Mouse (Mus musculus): Measurements from ENCODE around the gene Nxpe4.

Nxpe4 gene

GRCm38 (mm10) chr9:48240431-48240830 lies 78.6 kb downstream of the Nxpe4 start:
- in situ Hi-C loops (cut with MboI, MseI) = no loop called here

- in situ Hi-C loops (cut with MboI, MseI) = no loop called here
Observed at GRCm38 (mm10) chr9:48241791-48242190, 80.0 kb downstream of the Nxpe4 start.

GRCm38 (mm10) chr9:48242756-48243155 lies 80.9 kb downstream of the Nxpe4 start:
- in situ Hi-C loops (cut with MboI, MseI) = no loop called here

DNA sequence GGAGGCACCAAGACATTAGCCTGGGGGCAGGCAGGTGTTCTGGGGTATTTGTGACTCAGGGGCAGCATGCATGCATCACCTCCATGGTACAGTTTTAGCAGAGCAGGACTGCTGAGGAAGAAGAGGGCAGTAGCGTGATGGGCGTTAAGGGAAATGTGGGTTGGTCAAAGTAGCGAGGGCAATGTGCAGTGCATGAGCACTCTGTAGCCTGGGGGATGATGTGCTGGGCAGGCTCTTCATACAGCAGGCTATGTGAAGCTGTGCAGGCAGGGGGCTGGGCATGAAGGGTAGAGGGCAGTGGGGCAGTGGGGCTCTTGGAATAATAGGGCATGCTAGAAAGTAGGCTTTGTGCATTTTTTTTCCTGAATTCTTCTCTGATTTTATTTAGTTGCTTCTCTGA lies 82.4 kb downstream of the Nxpe4 start:
- in situ Hi-C loops (cut with MboI, MseI) = no loop called here

DNA sequence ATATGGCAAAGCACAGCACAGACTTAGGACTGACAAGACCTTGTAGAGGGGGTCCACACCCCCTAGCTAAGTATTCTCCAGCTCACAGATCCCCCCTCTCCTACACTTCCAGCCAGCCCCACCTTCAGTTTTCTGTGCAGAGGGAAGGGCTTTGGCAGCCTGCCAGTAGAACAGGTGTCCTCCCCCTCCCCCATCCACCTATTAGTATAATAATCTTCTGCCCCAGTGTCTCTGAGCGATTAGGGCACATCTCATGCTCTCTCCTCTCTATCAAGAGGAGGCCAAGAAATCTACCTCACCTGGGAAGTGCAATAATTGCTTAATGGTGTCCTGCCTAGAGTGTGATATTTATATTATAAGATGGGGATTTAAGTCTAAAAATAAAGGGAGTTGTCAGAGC lies 83.7 kb downstream of the Nxpe4 start:
- in situ Hi-C loops (cut with MboI, MseI) = no loop called here

DNA sequence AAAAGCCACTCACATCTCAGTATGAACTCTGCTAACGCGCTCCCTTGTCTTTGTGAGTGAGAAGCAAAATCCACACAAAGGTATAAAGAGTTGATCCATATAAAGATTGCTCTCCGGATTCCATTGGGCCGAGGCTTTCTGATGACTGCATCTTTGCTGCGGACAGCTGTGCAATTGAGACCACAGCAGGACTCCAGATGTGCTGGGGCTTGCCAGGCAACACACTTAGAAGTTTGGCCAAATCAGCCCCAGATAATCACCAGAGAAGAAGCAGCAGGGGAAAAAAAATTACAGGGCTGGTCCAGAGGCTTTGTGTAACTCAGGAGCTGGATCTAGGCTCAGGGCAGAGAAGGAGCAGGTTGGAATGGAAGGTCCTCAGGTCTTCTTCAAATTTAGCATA lies 85.5 kb downstream of the Nxpe4 start:
- in situ Hi-C loops (cut with MboI, MseI) = no loop called here

DNA sequence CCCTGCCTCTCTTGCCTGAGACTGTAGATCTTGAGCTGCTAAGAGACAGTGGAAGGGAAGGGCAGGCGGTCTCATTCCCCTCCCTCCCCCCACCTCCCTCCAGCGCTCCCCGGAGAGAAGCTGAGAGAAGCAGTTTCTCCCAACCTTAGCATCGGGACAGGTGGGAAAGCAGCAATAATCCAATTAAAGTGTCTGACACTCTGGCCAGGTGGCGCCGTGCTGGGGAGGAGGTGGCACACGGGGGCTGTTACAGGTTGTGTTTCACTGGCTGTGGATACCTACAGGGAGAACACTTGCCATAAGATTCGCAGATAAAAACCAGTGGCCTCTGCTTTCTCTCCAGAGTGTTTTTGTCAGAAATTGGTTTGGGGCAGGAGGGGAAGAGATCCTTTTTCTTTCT lies 90.4 kb downstream of the Nxpe4 start:
- in situ Hi-C loops (cut with MboI, MseI) = loop anchor here (10.0 kb wide), 1 partner anchor 343 kb away; no protein-coding TSS in a partner anchor

- in situ Hi-C loops (cut with MboI, MseI) = loop anchor here (10.0 kb wide), 1 partner anchor 338 kb away; no protein-coding TSS in a partner anchor
Observed at GRCm38 (mm10) chr9:48257001-48257400, 95.2 kb downstream of the Nxpe4 start.

DNA sequence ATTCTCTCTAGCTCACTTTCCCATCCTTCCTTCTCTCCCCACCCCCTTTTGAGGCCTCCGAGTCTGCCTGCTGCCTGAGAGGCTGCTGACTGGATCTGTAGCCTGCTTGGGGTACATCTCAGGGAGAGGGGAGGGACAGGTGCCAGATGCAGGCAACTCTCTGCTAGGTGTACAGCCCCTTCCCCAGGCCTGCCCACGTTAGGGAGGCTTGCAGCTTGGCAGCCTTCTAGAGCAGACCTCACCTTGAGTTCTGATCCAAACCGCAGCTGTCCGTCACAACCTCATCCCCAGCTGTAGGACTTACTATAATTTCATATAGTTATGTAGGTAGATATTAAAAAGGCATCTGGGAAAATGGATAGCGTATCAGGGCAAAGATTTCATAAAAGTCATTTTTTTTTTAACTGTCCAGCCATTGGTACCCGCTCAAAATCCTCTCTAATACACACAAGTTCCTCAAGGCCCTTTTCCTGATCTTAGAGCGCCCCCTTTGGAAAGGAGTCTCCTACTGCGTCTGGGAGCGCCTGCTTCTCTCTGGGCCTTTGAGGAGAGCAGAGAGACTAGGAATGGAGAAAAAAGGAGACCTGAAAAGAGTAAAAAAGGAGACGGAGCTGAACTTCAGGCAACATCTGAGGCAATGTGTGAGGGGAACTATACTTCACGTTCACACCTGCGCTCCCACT lies 96.1 kb downstream of the Nxpe4 start:
- in situ Hi-C loops (cut with MboI, MseI) = loop anchor here (10.0 kb wide), 1 partner anchor 337 kb away; no protein-coding TSS in a partner anchor

GRCm38 (mm10) chr9:48264616-48265015 lies 102.8 kb downstream of the Nxpe4 start:
- in situ Hi-C loops (cut with MboI, MseI) = loop anchor here (10.0 kb wide), 1 partner anchor 200 kb away; no protein-coding TSS in a partner anchor

- in situ Hi-C loops (cut with MboI, MseI) = loop anchor here (10.0 kb wide), 1 partner anchor 199 kb away; no protein-coding TSS in a partner anchor
Observed at GRCm38 (mm10) chr9:48265491-48265890, 103.7 kb downstream of the Nxpe4 start.

- in situ Hi-C loops (cut with MboI, MseI) = loop anchor here (10.0 kb wide), 1 partner anchor 198 kb away; no protein-coding TSS in a partner anchor
Observed at GRCm38 (mm10) chr9:48266286-48267027, 104.6 kb downstream of the Nxpe4 start.

DNA sequence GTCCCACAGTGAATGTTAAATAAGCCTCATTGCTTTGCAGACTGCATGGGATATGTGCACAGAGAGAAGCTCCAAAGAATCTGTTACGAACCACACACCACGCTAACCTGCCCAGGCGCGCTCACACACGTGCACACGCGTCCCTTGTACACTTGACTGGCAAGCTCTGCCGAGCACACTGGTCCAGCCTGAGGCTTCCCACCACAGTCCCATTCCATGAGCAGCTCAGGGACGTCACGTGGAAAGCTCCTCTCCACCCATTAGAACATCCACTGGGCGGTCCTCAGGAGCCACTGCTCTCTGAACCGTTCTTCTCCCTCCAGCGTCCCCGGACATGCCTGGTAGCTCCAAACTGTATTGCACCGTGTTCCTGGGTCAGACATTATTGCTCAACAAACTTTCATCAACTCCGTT lies 105.2 kb downstream of the Nxpe4 start:
- in situ Hi-C loops (cut with MboI, MseI) = loop anchor here (10.0 kb wide), 1 partner anchor 198 kb away; no protein-coding TSS in a partner anchor

DNA sequence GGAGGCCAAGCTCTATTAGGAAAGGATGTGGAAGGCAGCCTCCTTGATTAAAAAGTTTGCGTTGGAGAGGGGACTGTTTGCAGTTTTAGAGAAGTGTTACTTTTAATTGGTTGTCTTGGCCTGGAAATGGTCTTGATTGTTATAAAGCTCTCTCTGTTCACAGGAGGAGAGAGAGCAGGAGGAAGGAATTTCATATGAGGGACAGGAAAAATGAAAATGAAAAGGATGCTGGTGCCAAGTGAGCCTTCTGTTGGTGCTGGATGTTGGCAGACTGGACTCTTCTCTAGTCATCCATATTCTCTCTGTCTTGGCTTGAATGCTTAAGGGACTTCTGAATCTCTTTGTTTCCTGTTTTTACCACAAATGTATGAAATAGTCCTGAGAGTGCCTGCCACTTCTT lies 106.1 kb downstream of the Nxpe4 start:
- in situ Hi-C loops (cut with MboI, MseI) = loop anchor here (10.0 kb wide), 1 partner anchor 197 kb away; no protein-coding TSS in a partner anchor

DNA sequence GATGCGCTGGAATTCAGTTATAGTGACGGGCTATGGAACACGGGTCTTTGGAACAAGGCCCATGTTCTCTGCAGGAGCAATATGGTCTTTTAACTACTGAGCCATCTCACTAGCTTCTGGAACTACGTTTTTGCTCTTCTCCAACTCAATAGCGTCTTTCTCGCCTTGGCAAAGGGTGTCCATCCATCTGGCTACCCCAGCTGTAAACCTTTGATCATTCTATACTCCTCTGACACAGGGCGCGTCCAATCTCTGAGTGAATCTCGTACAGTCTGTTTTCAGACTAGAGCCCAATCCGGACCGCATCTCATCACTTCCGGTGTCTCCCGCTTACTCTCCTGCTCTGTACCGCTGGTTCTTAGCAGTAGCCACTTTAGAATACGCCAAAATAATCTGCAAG lies 115.0 kb downstream of the Nxpe4 start:
- in situ Hi-C loops (cut with MboI, MseI) = no loop called here

DNA sequence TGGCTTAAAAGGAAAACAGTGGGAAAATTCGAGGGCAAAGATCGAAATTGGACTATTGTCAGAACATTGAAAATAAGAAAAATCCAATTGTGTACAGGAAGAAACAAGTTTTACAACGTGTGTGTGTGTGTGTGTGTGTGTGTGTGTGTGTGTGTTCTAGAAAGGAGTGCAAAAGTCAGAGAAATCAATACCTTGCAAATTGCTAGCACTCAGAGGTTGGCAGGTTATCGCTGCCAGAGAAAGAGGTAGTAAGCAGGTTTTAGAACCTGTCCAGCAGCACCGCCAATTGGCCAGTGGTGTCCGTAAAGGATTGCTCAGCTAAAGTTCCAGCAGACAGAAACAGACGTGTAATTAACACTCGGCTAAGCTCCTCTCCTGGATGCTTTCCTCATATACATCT lies 122.4 kb downstream of the Nxpe4 start:
- in situ Hi-C loops (cut with MboI, MseI) = no loop called here

DNA sequence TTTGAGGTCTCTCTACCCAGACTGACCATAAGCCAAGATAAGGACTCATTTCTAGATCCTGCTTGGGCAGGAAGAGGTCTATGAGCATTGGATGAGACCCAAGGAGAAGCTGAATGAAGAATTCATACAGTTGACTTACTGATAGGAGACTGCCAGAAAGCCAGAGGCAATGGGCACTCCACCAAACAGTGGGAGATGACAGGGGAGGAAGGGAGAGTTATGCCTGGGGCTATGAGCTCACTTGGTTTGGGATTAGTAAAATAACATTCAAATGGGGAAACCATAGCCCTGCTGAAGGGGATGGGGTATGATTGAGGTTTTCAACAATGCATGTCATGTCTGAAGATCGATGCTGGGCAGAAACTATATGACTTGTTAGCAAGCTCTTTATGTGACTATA lies 128.5 kb downstream of the Nxpe4 start:
- in situ Hi-C loops (cut with MboI, MseI) = no loop called here

- in situ Hi-C loops (cut with MboI, MseI) = no loop called here
Observed at GRCm38 (mm10) chr9:48294754-48295153, 132.9 kb downstream of the Nxpe4 start.

DNA sequence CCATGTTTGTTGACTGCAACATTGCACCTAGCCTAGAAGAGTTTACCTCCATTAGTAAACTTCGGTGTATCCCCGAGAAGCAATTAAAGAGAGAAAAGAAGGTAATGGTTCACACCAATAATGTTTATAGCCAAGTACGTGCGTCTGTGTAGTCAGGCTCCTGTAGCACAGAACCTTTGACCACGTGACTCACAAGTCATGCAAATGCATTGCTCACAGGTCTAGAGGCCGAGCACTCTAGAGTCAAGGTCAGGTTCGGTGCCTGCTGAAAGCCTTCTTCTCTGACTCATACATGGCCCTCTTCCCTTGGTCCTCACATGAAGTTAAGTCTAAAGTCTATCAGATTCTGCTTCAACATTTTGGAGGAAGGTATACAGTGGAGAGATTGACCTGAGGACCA lies 137.2 kb downstream of the Nxpe4 start:
- in situ Hi-C loops (cut with MboI, MseI) = no loop called here

DNA sequence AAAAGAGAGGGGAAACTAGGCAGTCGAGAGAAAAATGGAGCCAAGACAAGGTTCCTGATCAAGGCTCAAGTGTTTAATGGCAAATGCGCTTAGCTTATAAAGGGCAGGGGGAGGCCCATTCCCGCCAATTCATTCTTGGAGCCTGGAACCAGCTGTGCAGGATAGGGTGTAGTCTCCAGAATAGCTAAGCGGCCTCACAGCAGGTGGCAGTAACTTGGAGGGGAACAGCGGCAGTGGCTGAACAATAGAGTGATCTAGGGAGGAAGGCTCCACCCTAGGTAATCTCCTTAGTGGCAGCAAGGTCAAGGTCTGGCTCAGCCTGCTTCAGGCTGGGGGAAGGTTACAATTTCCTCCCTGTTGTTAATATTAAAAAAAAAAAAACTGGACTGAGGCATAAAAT lies 141.7 kb downstream of the Nxpe4 start:
- in situ Hi-C loops (cut with MboI, MseI) = loop anchor here (10.0 kb wide), 1 partner anchor 1649 kb away; no protein-coding TSS in a partner anchor

GRCm38 (mm10) chr9:48311241-48311640 lies 149.4 kb downstream of the Nxpe4 start:
- in situ Hi-C loops (cut with MboI, MseI) = no loop called here

DNA sequence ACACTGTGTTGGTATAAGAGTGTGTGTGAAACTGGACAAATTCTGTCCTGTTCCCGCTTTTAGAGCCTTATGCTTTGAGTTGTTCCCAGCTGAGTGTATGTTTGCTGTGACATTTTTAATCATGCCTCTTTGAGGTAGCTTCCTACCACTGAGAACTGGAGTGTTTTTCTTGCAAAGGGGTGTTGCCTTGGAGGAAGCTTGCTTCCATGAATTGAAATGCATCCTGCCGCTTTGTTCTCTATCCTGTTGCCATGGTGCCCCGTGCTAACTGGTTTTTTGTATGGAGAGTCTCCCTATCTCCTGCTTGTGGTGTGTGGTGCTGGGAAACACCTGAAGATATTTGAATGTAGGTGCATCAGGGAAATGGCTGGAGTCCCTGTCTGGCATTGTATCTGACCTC lies 152.4 kb downstream of the Nxpe4 start:
- in situ Hi-C loops (cut with MboI, MseI) = no loop called here

- in situ Hi-C loops (cut with MboI, MseI) = no loop called here
Observed at GRCm38 (mm10) chr9:48315825-48316224, 154.0 kb downstream of the Nxpe4 start.

All from regulatory T cell (primary cell).